Mouse (Mus musculus) testis, adult 2 months (tissue): ENCODE measurements around the gene Nav2. TPM values are rescaled to one million over a fixed set of nuclear protein-coding genes. Genes with fewer than 3 reads are reported as not detected.

Source experiments
- H3K27ac ChIP-seq: fragments of 200-500 bp; 2 replicates; pipeline ENCODE4 v1.5.1; 2012; ENCODE audit warnings: low read depth, low read length; ENCODE audit not compliant: control insufficient read depth, insufficient read depth
- H3K27me3 ChIP-seq: fragments of 200-500 bp; 2 replicates; pipeline ENCODE4 v1.6.1; 2012; ENCODE audit warnings: mild to moderate bottlenecking, low read length, moderate library complexity; ENCODE audit not compliant: control insufficient read depth, insufficient read depth
- H3K36me3 ChIP-seq: fragments of 200-500 bp; 2 replicates; pipeline ENCODE4 v1.6.1; 2012; ENCODE audit warnings: mild to moderate bottlenecking, low read length; ENCODE audit not compliant: control insufficient read depth, insufficient read depth
- H3K4me1 ChIP-seq: fragments of 200-500 bp; 2 replicates; pipeline ENCODE4 v1.6.1; 2012; ENCODE audit warnings: low read length; ENCODE audit not compliant: control insufficient read depth, insufficient read depth
- H3K4me3 ChIP-seq: fragments of 200-500 bp; 2 replicates; pipeline ENCODE4 v1.5.1; 2012; ENCODE audit warnings: low read depth, mild to moderate bottlenecking, low read length, moderate library complexity, mixed read lengths; ENCODE audit not compliant: control insufficient read depth
- CTCF ChIP-seq: fragments of 200-500 bp; IDR thresholded peaks from 2 replicates; pipeline ENCODE4 v1.5.1; 2012; ENCODE audit warnings: low read depth, mild to moderate bottlenecking, inconsistent platforms, low read length, moderate library complexity; ENCODE audit not compliant: control insufficient read depth, insufficient read depth, insufficient replicate concordance
- POLR2A ChIP-seq: fragments of 200-500 bp; IDR thresholded peaks from 2 replicates; pipeline ENCODE4 v1.6.1; 2012; ENCODE audit warnings: low read depth, mild to moderate bottlenecking, inconsistent platforms, low read length, moderate library complexity; ENCODE audit not compliant: control insufficient read depth
- polyA plus RNA-seq: library from polyadenylated mRNA; depleted of rRNA; stranded (reverse); fragments of >200 nt; gene quantifications from 2 replicates; pipeline ENCODE4 v1.2.3, GENCODE M21; 2012

Gene Nav2
- polyA plus RNA-seq, 1 experiment: 20.8 TPM

GRCm38 (mm10) chr7:49399314-49399713 lies 490.8 kb downstream of the Nav2 start:
- TF ChIP-seq POLR2A (no peak), CTCF (peak; percentile 45; the same call in 1 of the 2 replicates)
- no peaks in the 10 kb centered on the region for H3K36me3 ChIP-seq
- peaks cover 7% of the 10 kb centered on the region for H3K4me1 ChIP-seq
- no peaks in the 10 kb centered on the region for H3K27me3 ChIP-seq
- H3K27ac ChIP-seq: no peak overlapping the region
- H3K4me3 ChIP-seq: no peak overlapping the region

GRCm38 (mm10) chr7:49400463-49400862 lies 491.9 kb downstream of the Nav2 start:
- Histone ChIP-seq H3K27ac (no peak overlapping the region), H3K27me3 (no peaks in the 10 kb centered on the region), H3K4me1 (peaks cover 7% of the 10 kb centered on the region), H3K4me3 (no peak overlapping the region), H3K36me3 (no peaks in the 10 kb centered on the region)
- TF ChIP-seq POLR2A: no peak
- TF ChIP-seq CTCF: no peak

- no peaks in the 10 kb centered on the region for H3K27me3 ChIP-seq
- H3K4me3 ChIP-seq: no peak overlapping the region
- H3K4me1 ChIP-seq: peaks cover 5% of the 10 kb centered on the region
- no peaks in the 10 kb centered on the region for H3K36me3 ChIP-seq
- H3K27ac ChIP-seq: no peak overlapping the region
- TF ChIP-seq CTCF: no peak
- no peak for TF ChIP-seq POLR2A
These were observed 494.0 kb downstream of the Nav2 start for GRCm38 (mm10) chr7:49402526-49402925.

- H3K27ac ChIP-seq: no peak overlapping the region
- H3K36me3 ChIP-seq: no peaks in the 10 kb centered on the region
- no peaks in the 10 kb centered on the region; the same call in 1 of the 2 replicates for H3K4me1 ChIP-seq
- TF ChIP-seq CTCF: no peak
- TF ChIP-seq POLR2A: no peak
- no peaks in the 10 kb centered on the region for H3K27me3 ChIP-seq
- no peak overlapping the region for H3K4me3 ChIP-seq
These were observed 499.2 kb downstream of the Nav2 start for GRCm38 (mm10) chr7:49407688-49408087.

GRCm38 (mm10) chr7:49408625-49409024 lies 500.1 kb downstream of the Nav2 start:
- Histone ChIP-seq H3K36me3 (no peaks in the 10 kb centered on the region), H3K27me3 (no peaks in the 10 kb centered on the region), H3K4me3 (no peak overlapping the region), H3K27ac (no peak overlapping the region), H3K4me1 (no peaks in the 10 kb centered on the region; the same call in 1 of the 2 replicates)
- no peak for TF ChIP-seq CTCF

- H3K27ac ChIP-seq: no peak overlapping the region
- no peaks in the 10 kb centered on the region for H3K27me3 ChIP-seq
- no peaks in the 10 kb centered on the region; the same call in 1 of the 2 replicates for H3K4me1 ChIP-seq
- TF ChIP-seq POLR2A (no peak), CTCF (no peak)
- no peak overlapping the region for H3K4me3 ChIP-seq
- H3K36me3 ChIP-seq: no peaks in the 10 kb centered on the region
These were observed 500.7 kb downstream of the Nav2 start for GRCm38 (mm10) chr7:49409265-49409664.

- Histone ChIP-seq H3K4me1 (peaks cover 2% of the 10 kb centered on the region), H3K27me3 (no peaks in the 10 kb centered on the region), H3K27ac (no peak overlapping the region; the same call in 1 of the 2 replicates), H3K4me3 (no peak overlapping the region), H3K36me3 (no peaks in the 10 kb centered on the region)
- TF ChIP-seq CTCF (no peak), POLR2A (no peak)
These were observed 501.7 kb downstream of the Nav2 start for GRCm38 (mm10) chr7:49410188-49410587.

GRCm38 (mm10) chr7:49410892-49411291 lies 502.4 kb downstream of the Nav2 start:
- H3K27me3 ChIP-seq: no peaks in the 10 kb centered on the region
- no peak for TF ChIP-seq CTCF
- TF ChIP-seq POLR2A: no peak
- H3K27ac ChIP-seq: no peak overlapping the region
- H3K4me3 ChIP-seq: no peak overlapping the region
- no peaks in the 10 kb centered on the region for H3K36me3 ChIP-seq
- H3K4me1 ChIP-seq: peaks cover 2% of the 10 kb centered on the region
